Mouse (Mus musculus): ENCODE results near the gene Sla2. TPM values are rescaled to one million over a fixed set of nuclear protein-coding genes. Genes with fewer than 3 reads are reported as not detected.
"Not testable (repeated sequence)": the region's sequence is repeated elsewhere in the genome, so short reads cannot be mapped to it uniquely, and the experiment has no call there.

Gene Sla2
- polyA plus RNA-seq, 1 experiment from 2014 or later = 0.31 TPM

DNA sequence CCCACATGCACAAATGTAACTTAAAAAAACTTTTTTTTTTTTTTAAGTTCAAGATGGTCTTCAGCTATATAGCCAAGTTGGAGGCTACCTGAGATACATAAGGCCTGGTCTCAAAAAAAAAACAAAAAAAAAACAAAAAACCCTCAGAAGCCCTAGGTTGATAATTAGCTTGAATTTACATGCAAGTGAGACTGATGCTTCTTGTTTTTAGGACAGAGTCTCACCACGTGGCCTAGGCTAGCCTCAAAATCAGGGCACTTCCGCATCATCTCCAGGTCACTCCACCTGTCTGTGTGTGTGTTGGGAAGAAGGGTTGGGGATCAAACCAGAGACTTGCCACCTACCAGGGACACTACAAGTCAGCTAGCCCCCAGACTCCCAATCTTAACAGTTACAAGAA, 29.2 kb downstream of the Sla2 start, which contains the start of gene 4930518I15Rik:
4930518I15Rik (minus strand) TSS at position 112 of the 400 bp plus-strand sequence.
- ATAC-seq (ENCODE audit: low FRiP score) = no peak
- 82% methylated on average over 2 of the region's 2 CpGs for WGBS
- Histone ChIP-seq H3K4me1 (replicated peaks) (peaks cover 27% of the 10 kb centered on the region), H3K9me3 (no peaks in the 10 kb centered on the region), H3K36me3 (peaks cover 29% of the 10 kb centered on the region), H3K4me3 (no peak within 1 kb of the TSS), H3K4me2 (no peak within 1 kb of the TSS), H3K9ac (no peak within 1 kb of the TSS), H3K27ac (no peak within 1 kb of the TSS), H3K27me3 (no peaks in the 10 kb centered on the region)

DNA sequence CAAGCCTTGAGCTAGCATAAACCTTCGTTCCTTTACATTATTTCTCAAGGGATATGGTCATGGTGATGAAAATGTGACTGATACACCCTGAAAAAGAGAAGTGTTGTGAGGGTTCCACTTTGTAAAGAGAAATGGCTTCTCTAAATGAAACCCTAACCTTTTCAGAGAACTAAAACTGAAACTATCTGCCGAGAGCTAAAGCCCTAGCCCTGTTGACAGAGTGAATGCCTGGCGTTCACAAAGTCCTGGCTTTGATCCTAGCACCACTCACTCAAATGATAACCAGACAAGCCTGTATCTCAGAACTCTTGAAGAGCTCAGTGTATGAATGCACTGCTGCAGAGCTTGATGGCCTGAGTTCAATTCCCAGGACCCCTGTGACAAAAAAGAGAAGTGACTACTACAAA, 29.6 kb downstream of the Sla2 start:
- Histone ChIP-seq H3K4me2 (no peak overlapping the region), H3K36me3 (peaks cover 30% of the 10 kb centered on the region), H3K9me3 (no peaks in the 10 kb centered on the region), H3K4me3 (no peak overlapping the region), H3K27me3 (no peaks in the 10 kb centered on the region), H3K27ac (no peak overlapping the region), H3K4me1 (replicated peaks) (peaks cover 27% of the 10 kb centered on the region), H3K9ac (no peak overlapping the region)
- no peak for ATAC-seq (ENCODE audit: low FRiP score)
- whole genome bisulfite sequencing = 87% methylated on average over 3 of the region's 3 CpGs

DNA sequence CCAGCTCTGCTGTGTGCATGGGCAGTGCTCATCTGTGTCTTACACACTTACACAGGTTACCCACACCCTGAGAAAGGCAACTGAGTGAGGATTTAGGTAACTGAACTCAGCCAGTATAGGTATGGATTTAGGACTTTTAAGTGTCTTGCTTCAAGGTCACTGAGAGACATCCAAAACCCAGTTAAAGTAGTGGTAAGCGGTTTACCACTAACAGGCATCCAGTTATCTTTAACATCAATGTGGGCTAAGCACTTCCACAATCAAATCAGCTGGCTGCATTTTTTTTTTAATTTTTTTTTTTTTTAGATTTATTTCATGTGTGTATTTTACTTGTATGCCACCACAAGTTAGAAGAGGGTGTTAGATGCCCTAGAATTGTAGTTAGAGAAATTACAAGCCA, 30.7 kb downstream of the Sla2 start:
- Histone ChIP-seq H3K36me3 (peaks cover 40% of the 10 kb centered on the region), H3K4me1 (replicated peaks) (peaks cover 19% of the 10 kb centered on the region), H3K9ac (no peak overlapping the region), H3K27ac (no peak overlapping the region), H3K27me3 (no peaks in the 10 kb centered on the region), H3K4me2 (no peak overlapping the region), H3K9me3 (no peaks in the 10 kb centered on the region), H3K4me3 (no peak overlapping the region)
- WGBS = 97% methylated on average over 1 of the region's 1 CpGs
- no peak for ATAC-seq (ENCODE audit: low FRiP score)

DNA sequence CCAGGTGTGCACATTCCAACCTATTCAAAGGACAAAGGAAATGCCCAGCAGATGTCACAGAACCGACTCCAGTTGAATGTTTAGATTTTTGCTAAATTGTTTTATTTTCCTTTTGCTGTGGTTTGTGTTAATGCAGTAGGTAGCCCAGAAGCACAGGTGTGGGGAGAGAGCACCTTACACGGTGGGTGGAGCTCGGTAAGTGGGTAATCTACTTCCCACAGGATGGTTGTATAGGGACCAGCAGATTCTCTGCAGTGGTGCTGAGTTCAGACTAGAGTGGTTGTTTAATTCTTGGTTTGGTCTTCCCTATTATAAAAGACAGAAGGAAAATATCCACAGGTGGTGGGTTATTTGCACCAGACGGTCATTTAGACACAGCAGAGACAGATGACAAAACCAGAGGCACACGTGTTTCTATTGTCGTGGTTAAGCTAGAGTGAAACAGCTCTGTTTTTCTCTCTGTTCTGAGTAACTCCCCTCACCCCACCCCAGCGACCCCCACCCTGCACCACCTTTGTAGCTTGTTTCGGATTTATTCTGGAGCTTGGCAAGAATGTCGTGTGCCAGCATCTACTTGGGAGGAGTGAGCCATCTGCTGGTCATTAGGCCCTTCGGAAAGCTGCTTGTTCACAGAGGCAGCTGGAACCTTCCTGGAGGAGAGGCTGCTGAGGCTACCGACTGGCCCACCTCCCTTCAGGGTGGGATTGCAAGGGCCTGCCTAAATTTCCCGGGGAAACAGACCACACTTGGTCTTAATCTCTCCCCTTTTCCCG, 32.8 kb downstream of the Sla2 start:
- H3K27me3 ChIP-seq, H3K9me3 ChIP-seq, H3K27ac ChIP-seq, H3K4me2 ChIP-seq, H3K4me3 ChIP-seq, H3K9ac ChIP-seq: not testable (repeated sequence)
- Histone ChIP-seq H3K36me3 (peaks cover 47% of the 10 kb centered on the region), H3K4me1 (replicated peaks) (peaks cover 10% of the 10 kb centered on the region)
- 47% methylated on average over 13 of the region's 13 CpGs for WGBS
- peak; percentile 32 for ATAC-seq (ENCODE audit: low FRiP score)

DNA sequence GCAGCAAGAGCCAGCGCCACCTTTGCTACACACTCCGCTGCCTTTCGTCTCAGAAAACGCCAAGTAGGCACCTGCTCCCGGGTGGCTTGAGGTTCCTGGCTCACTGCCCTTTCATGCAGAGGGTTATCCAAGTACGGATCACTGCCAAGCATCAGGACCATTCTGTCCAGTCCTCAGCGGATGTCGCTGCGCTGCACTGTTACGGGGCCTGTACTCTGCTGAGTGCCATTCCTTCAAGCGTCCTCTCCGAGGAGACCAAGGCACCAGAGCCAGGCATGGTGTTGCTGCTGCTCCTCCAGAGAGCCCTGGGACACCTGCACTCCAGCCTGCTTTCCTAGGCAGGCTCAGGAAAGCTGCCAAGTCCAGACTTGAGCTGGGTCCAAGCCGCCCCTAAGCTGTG, 33.4 kb downstream of the Sla2 start:
- not testable (repeated sequence) for H3K4me2 ChIP-seq; H3K4me3 ChIP-seq; H3K9me3 ChIP-seq; H3K4me1 ChIP-seq (replicated peaks); H3K27ac ChIP-seq; H3K9ac ChIP-seq; H3K27me3 ChIP-seq; ATAC-seq (ENCODE audit: low FRiP score)
- H3K36me3 ChIP-seq = peaks cover 45% of the 10 kb centered on the region
- WGBS = 72% methylated on average over 8 of the region's 13 CpGs

DNA sequence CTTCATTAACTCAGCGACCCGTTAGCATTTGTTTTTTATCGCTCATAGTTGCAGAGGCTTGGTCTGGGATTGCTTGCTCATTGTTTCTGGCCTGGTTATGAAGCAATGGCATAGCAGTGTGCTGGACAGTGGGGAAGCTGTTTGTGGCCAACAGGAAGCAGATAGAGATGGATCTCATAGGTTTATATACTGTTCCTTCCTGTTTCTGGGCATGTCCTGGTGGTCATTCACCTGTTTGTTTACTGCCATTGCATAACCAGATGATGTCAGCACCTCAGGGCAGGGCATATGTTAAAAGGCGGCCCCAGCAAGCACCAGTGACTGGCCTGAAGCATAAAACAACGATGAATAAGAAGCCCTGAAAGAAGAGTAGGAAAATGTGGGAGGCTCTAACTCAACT, 36.5 kb downstream of the Sla2 start:
- no peak overlapping the region for H3K27ac ChIP-seq
- 97% methylated on average over 5 of the region's 5 CpGs for WGBS
- ATAC-seq (ENCODE audit: low FRiP score) = no peak
- no peaks in the 10 kb centered on the region for H3K27me3 ChIP-seq
- no peak overlapping the region for H3K9ac ChIP-seq
- no peak overlapping the region for H3K4me2 ChIP-seq
- H3K36me3 ChIP-seq = peaks cover 20% of the 10 kb centered on the region
- H3K4me1 ChIP-seq (replicated peaks) = peaks cover 28% of the 10 kb centered on the region
- no peaks in the 10 kb centered on the region for H3K9me3 ChIP-seq
- no peak overlapping the region for H3K4me3 ChIP-seq

DNA sequence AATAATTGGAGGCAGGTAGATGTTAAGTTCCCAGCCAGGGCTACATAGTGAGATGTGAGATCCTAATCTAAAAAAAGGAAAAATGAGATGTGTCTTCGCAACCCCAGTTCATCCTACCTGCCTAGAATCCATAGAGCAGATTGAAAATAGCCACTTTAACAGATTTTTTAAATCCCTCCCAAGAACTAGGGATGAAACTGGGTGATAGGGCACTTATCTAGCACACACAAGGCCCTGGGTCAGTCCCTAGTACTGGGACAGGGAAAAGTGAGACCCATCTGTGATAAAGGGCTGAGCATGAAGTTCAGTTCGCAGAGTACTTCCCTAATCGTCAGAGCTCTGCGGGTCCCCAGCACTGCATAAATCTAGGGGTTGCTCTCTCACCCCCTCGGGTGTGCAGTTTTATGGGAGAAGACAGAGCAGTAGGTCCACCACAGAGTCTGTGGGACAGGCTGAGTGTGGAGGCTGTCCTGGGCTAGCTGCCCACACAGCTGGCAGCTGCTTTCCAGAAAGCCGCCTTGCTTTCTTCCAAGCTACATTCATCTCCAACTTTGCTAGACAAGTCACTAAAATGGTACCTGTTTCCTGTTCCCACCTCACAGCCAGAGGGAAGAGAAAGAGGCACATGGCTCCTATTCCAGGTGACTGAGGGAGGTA, 38.3 kb downstream of the Sla2 start:
- Histone ChIP-seq H3K36me3 (peaks cover 20% of the 10 kb centered on the region), H3K4me1 (replicated peaks) (peaks cover 44% of the 10 kb centered on the region), H3K27me3 (no peaks in the 10 kb centered on the region), H3K27ac (no peak overlapping the region), H3K4me3 (no peak overlapping the region), H3K9me3 (no peaks in the 10 kb centered on the region), H3K9ac (no peak overlapping the region), H3K4me2 (no peak overlapping the region)
- no peak for ATAC-seq (ENCODE audit: low FRiP score)
- 92% methylated on average over 6 of the region's 6 CpGs for WGBS

DNA sequence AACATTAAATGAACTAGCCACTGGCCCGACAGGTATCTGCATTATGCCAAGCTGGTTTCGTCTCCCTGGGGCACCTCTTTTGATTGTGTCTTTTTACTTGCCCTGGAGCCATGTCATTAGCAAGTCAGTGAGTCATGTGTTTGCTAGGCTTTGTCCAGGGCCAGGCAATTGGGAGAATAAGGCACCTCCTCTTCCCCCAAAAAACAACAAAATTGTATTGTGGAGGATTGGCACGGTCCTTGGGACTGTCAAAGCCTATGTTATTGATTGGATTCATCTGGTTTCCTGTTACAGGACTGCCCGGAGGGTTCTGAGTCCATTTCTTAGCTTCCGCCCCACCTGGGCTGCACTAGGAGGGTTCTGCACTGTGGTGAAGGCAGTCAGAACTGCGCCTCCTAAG, 39.3 kb downstream of the Sla2 start:
- no peak overlapping the region for H3K4me3 ChIP-seq
- 41% methylated on average over 6 of the region's 6 CpGs for WGBS
- H3K27me3 ChIP-seq = no peaks in the 10 kb centered on the region
- peaks cover 20% of the 10 kb centered on the region for H3K36me3 ChIP-seq
- H3K27ac ChIP-seq = peak overlapping the region; percentile 55; the same call in 1 of the 2 replicates
- peaks cover 52% of the 10 kb centered on the region for H3K4me1 ChIP-seq (replicated peaks)
- no peak overlapping the region; the same call in 1 of the 2 replicates for H3K9ac ChIP-seq
- no peak overlapping the region for H3K4me2 ChIP-seq
- no peak for ATAC-seq (ENCODE audit: low FRiP score)
- H3K9me3 ChIP-seq = no peaks in the 10 kb centered on the region

DNA sequence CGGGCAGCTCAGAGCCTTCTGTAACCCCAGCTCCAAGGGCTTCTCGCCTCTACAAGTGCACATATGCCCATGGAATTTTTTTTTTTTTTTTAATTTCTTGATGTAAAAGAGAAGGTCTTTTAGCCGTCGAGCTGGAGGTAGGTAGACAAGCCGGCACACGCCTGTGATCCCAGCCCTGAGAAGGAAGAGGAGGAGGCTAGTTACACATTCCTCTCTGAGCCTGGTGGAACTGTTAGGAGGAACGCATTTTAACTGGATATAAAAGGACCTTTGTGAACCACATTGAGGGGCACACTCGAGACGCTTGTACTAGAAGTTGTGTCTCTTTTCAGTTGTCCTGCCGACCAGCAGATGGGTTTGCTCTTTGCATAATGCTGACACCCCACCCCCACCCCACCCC, 42.3 kb downstream of the Sla2 start:
- Histone ChIP-seq H3K27ac (peak overlapping the region; percentile 60), H3K9ac (no peak overlapping the region), H3K27me3 (peaks cover 27% of the 10 kb centered on the region), H3K4me2 (no peak overlapping the region), H3K4me1 (replicated peaks) (peaks cover 80% of the 10 kb centered on the region), H3K36me3 (no peaks in the 10 kb centered on the region; the same call in none of the 2 replicates), H3K4me3 (no peak overlapping the region), H3K9me3 (no peaks in the 10 kb centered on the region)
- 36% methylated on average over 10 of the region's 10 CpGs for WGBS
- no peak for ATAC-seq (ENCODE audit: low FRiP score)

DNA sequence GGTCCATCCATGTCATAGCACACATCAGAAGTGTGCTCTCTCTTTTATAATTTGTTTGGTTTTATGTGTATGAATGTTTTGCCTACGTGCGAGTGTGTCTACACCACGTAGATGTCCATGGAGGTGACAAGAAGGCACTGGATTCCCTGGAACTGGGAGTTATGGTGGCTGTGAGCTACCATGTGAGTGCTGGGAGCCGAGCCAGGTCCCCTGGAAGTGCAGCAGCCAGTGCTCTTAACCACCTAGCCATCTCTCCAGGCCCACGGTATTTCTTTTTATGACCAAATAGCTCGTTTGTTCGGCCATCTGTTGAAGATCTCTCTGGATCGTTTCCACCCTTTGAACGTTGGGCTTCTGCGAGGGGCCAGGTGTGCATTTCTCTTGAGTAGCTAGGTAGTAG, 43.7 kb downstream of the Sla2 start:
- Histone ChIP-seq H3K9me3 (no peaks in the 10 kb centered on the region), H3K27me3 (peaks cover 35% of the 10 kb centered on the region), H3K4me3 (no peak overlapping the region), H3K27ac (no peak overlapping the region), H3K4me2 (peak overlapping the region; percentile 97; the same call in 1 of the 2 replicates), H3K36me3 (no peaks in the 10 kb centered on the region; the same call in 1 of the 2 replicates), H3K9ac (no peak overlapping the region), H3K4me1 (replicated peaks) (peaks cover 85% of the 10 kb centered on the region)
- ATAC-seq (ENCODE audit: low FRiP score) = no peak
- whole genome bisulfite sequencing = 79% methylated on average over 10 of the region's 10 CpGs

DNA sequence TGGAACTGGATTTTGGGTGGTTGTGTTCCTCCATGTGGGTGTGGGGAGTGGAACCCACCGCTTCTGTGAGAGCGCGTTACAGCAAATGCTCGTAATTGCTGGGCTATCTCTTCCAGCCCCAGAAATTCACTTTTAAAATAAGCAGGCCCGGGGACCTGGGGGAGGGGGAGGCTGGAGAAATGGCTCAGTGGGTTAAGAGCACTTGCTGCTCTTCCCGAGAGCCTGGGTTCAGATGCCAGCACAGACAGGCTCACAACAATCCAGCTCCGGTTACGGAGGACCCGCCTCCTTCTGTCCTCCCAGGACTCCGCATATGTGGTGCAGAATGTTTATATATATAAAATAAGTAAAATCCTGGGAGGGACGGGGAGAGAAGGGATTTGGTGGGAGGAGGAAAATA, 44.3 kb downstream of the Sla2 start:
- Histone ChIP-seq H3K9ac (peak overlapping the region; percentile 77), H3K4me3 (peak overlapping the region; percentile 65), H3K4me1 (replicated peaks) (peaks cover 78% of the 10 kb centered on the region)

DNA sequence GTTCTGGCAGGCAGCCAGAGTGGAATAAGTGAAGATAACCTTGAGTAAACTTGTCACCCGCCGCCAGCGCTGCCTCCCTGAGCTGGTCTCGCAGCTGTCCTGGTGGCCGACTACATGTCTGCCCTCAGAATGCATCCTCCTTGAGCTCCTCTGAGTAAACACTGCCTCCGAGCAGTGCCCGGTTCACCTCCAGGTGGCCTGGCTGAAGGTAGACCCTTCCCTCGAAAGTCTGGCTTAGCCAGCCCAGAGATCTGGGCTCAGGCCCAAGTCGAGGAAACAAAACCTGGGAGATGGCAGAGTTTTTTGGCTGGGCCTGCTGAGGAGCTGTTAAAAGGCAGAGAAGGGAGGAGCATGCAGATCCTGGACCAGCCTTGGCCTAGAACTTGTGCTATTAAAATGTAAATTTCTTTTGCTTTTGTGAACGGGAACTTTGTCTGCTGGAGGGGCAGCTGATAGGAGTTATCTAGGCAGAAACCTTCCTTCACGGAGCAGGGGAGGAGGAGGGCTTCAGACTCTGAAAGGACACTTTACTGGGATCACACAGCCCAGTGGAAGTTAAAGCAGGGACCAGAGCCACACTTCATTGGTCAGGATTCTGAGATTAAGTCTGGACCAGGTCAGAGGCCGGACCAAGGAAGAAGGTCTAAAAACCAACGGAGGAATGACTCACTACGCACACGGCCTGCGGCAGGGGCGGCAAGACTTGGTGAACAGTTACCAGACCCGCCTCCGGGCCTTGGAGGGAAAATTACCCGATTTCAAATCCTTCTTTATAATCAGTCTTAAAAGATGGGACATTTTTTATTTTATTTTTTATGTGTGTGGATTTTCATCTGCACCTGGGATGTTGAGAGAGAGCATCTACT, 44.9 kb downstream of the Sla2 start:
- no peaks in the 10 kb centered on the region; the same call in 1 of the 2 replicates for H3K36me3 ChIP-seq
- peak overlapping the region; percentile 65 for H3K4me3 ChIP-seq
- H3K4me2 ChIP-seq = peak overlapping the region; percentile 97
- H3K27ac ChIP-seq = peak overlapping the region; percentile 85
- no peaks in the 10 kb centered on the region for H3K9me3 ChIP-seq
- peaks cover 72% of the 10 kb centered on the region for H3K4me1 ChIP-seq (replicated peaks)
- ATAC-seq (ENCODE audit: low FRiP score) = no peak
- H3K27me3 ChIP-seq = peaks cover 36% of the 10 kb centered on the region
- 4% methylated on average over 20 of the region's 20 CpGs for WGBS
- peak overlapping the region; percentile 77 for H3K9ac ChIP-seq

More for the DNA sequence above, 44.3 kb downstream of the Sla2 start:
- H3K4me2 ChIP-seq = peak overlapping the region; percentile 97
- H3K27me3 ChIP-seq = peaks cover 36% of the 10 kb centered on the region
- H3K9me3 ChIP-seq = no peaks in the 10 kb centered on the region
- no peaks in the 10 kb centered on the region; the same call in 1 of the 2 replicates for H3K36me3 ChIP-seq
- ATAC-seq (ENCODE audit: low FRiP score) = no peak
- 17% methylated on average over 11 of the region's 11 CpGs for WGBS
- peak overlapping the region; percentile 85; the same call in 1 of the 2 replicates for H3K27ac ChIP-seq
